Mouse (Mus musculus): ENCODE results near the gene Polr3gl. TPM values are rescaled to one million over a fixed set of nuclear protein-coding genes. Genes with fewer than 3 reads are reported as not detected.

Polr3gl gene
- polyA plus RNA-seq, 1 experiment from 2014 or later, result 32.1 TPM

- no peaks in the 10 kb centered on the region for H3K27me3 ChIP-seq (ENCODE audit: insufficient read depth, low read length)
- H3K4me1 ChIP-seq (ENCODE audit: insufficient read depth, low read length), result peaks cover 34% of the 10 kb centered on the region
- no peak overlapping the region for H3K9ac ChIP-seq (replicated peaks; ENCODE audit: low read length)
- peak overlapping the region; percentile 94 for H3K27ac ChIP-seq (ENCODE audit: low read length)
- H3K4me3 ChIP-seq (ENCODE audit: low read length), result no peak overlapping the region
- H3K36me3 ChIP-seq (ENCODE audit: insufficient read depth, low read length), result no peaks in the 10 kb centered on the region
- no peaks in the 10 kb centered on the region for H3K9me3 ChIP-seq (ENCODE audit: low read length)
- ATAC-seq (ENCODE audit: low FRiP score, low TSS enrichment), result no peak
- WGBS, result 84% methylated on average over 8 of the region's 8 CpGs
- no peak overlapping the region for H3K4me2 ChIP-seq (replicated peaks; ENCODE audit: low read depth, low read length)
Measured at GRCm38 (mm10) chr3:96575272-96575984, 18.6 kb downstream of the Polr3gl start.

- 62% methylated on average over 18 of the region's 19 CpGs for WGBS
- Histone ChIP-seq H3K27ac (ENCODE audit: low read length) (no peak overlapping the region), H3K36me3 (ENCODE audit: insufficient read depth, low read length) (no peaks in the 10 kb centered on the region), H3K27me3 (ENCODE audit: insufficient read depth, low read length) (no peaks in the 10 kb centered on the region), H3K4me3 (ENCODE audit: low read length) (no peak overlapping the region), H3K9ac (replicated peaks; ENCODE audit: low read length) (no peak overlapping the region), H3K4me1 (ENCODE audit: insufficient read depth, low read length) (peaks cover 27% of the 10 kb centered on the region), H3K9me3 (ENCODE audit: low read length) (no peaks in the 10 kb centered on the region), H3K4me2 (replicated peaks; ENCODE audit: low read depth, low read length) (no peak overlapping the region)
- no peak for ATAC-seq (ENCODE audit: low FRiP score, low TSS enrichment)
Measured at GRCm38 (mm10) chr3:96573611-96574511, 20.1 kb downstream of the Polr3gl start.

- Histone ChIP-seq H3K9ac (replicated peaks; ENCODE audit: low read length) (no peak overlapping the region), H3K4me1 (ENCODE audit: insufficient read depth, low read length) (peaks cover 18% of the 10 kb centered on the region), H3K36me3 (ENCODE audit: insufficient read depth, low read length) (no peaks in the 10 kb centered on the region), H3K9me3 (ENCODE audit: low read length) (no peaks in the 10 kb centered on the region), H3K27ac (ENCODE audit: low read length) (peak overlapping the region; percentile 53), H3K4me3 (ENCODE audit: low read length) (no peak overlapping the region), H3K4me2 (replicated peaks; ENCODE audit: low read depth, low read length) (no peak overlapping the region), H3K27me3 (ENCODE audit: insufficient read depth, low read length) (no peaks in the 10 kb centered on the region)
- ATAC-seq (ENCODE audit: low FRiP score, low TSS enrichment), result no peak
- WGBS, result 70% methylated on average over 16 of the region's 16 CpGs
Measured at GRCm38 (mm10) chr3:96571896-96572698, 21.9 kb downstream of the Polr3gl start.

GRCm38 (mm10) chr3:96571336-96571735 is 22.6 kb downstream of the Polr3gl start:
- Histone ChIP-seq H3K27me3 (ENCODE audit: insufficient read depth, low read length) (no peaks in the 10 kb centered on the region), H3K9me3 (ENCODE audit: low read length) (no peaks in the 10 kb centered on the region), H3K4me2 (replicated peaks; ENCODE audit: low read depth, low read length) (no peak overlapping the region), H3K9ac (replicated peaks; ENCODE audit: low read length) (no peak overlapping the region), H3K4me1 (ENCODE audit: insufficient read depth, low read length) (peaks cover 20% of the 10 kb centered on the region), H3K4me3 (ENCODE audit: low read length) (no peak overlapping the region), H3K27ac (ENCODE audit: low read length) (peak overlapping the region; percentile 53; the same call in 1 of the 2 replicates), H3K36me3 (ENCODE audit: insufficient read depth, low read length) (no peaks in the 10 kb centered on the region)
- WGBS, result 76% methylated on average over 2 of the region's 2 CpGs
- ATAC-seq (ENCODE audit: low FRiP score, low TSS enrichment), result no peak

- ATAC-seq (ENCODE audit: low FRiP score, low TSS enrichment), result no peak
- Histone ChIP-seq H3K9me3 (ENCODE audit: low read length) (no peaks in the 10 kb centered on the region), H3K36me3 (ENCODE audit: insufficient read depth, low read length) (no peaks in the 10 kb centered on the region), H3K27ac (ENCODE audit: low read length) (peak overlapping the region; percentile 63), H3K4me3 (ENCODE audit: low read length) (no peak overlapping the region), H3K4me1 (ENCODE audit: insufficient read depth, low read length) (peaks cover 14% of the 10 kb centered on the region), H3K9ac (replicated peaks; ENCODE audit: low read length) (no peak overlapping the region; the same call in 1 of the 2 replicates), H3K4me2 (replicated peaks; ENCODE audit: low read depth, low read length) (no peak overlapping the region), H3K27me3 (ENCODE audit: insufficient read depth, low read length) (no peaks in the 10 kb centered on the region)
- WGBS, result 64% methylated on average over 7 of the region's 7 CpGs
Measured at GRCm38 (mm10) chr3:96570643-96571042, 23.3 kb downstream of the Polr3gl start.

GRCm38 (mm10) chr3:96569966-96570605 is 23.9 kb downstream of the Polr3gl start:
- no peak for ATAC-seq (ENCODE audit: low FRiP score, low TSS enrichment)
- no peak overlapping the region for H3K4me2 ChIP-seq (replicated peaks; ENCODE audit: low read depth, low read length)
- WGBS, result 89% methylated on average over 11 of the region's 11 CpGs
- no peaks in the 10 kb centered on the region for H3K27me3 ChIP-seq (ENCODE audit: insufficient read depth, low read length)
- no peaks in the 10 kb centered on the region for H3K9me3 ChIP-seq (ENCODE audit: low read length)
- peak overlapping the region; percentile 63; the same call in 1 of the 2 replicates for H3K27ac ChIP-seq (ENCODE audit: low read length)
- no peak overlapping the region for H3K4me3 ChIP-seq (ENCODE audit: low read length)
- no peak overlapping the region for H3K9ac ChIP-seq (replicated peaks; ENCODE audit: low read length)
- H3K36me3 ChIP-seq (ENCODE audit: insufficient read depth, low read length), result no peaks in the 10 kb centered on the region
- H3K4me1 ChIP-seq (ENCODE audit: insufficient read depth, low read length), result peaks cover 11% of the 10 kb centered on the region

GRCm38 (mm10) chr3:96569506-96569905 is 24.5 kb downstream of the Polr3gl start:
- Histone ChIP-seq H3K9ac (replicated peaks; ENCODE audit: low read length) (no peak overlapping the region), H3K27me3 (ENCODE audit: insufficient read depth, low read length) (no peaks in the 10 kb centered on the region), H3K36me3 (ENCODE audit: insufficient read depth, low read length) (no peaks in the 10 kb centered on the region), H3K9me3 (ENCODE audit: low read length) (no peaks in the 10 kb centered on the region), H3K27ac (ENCODE audit: low read length) (no peak overlapping the region), H3K4me3 (ENCODE audit: low read length) (no peak overlapping the region), H3K4me2 (replicated peaks; ENCODE audit: low read depth, low read length) (no peak overlapping the region), H3K4me1 (ENCODE audit: insufficient read depth, low read length) (peaks cover 15% of the 10 kb centered on the region)
- no peak for ATAC-seq (ENCODE audit: low FRiP score, low TSS enrichment)
- 91% methylated on average over 13 of the region's 13 CpGs for WGBS

GRCm38 (mm10) chr3:96568605-96569004 is 25.4 kb downstream of the Polr3gl start:
- Histone ChIP-seq H3K9ac (replicated peaks; ENCODE audit: low read length) (no peak overlapping the region), H3K36me3 (ENCODE audit: insufficient read depth, low read length) (no peaks in the 10 kb centered on the region), H3K4me2 (replicated peaks; ENCODE audit: low read depth, low read length) (no peak overlapping the region), H3K27ac (ENCODE audit: low read length) (peak overlapping the region; percentile 15; the same call in 1 of the 2 replicates), H3K27me3 (ENCODE audit: insufficient read depth, low read length) (no peaks in the 10 kb centered on the region), H3K4me3 (ENCODE audit: low read length) (no peak overlapping the region), H3K4me1 (ENCODE audit: insufficient read depth, low read length) (peaks cover 22% of the 10 kb centered on the region), H3K9me3 (ENCODE audit: low read length) (no peaks in the 10 kb centered on the region)
- no peak for ATAC-seq (ENCODE audit: low FRiP score, low TSS enrichment)
- 71% methylated on average over 8 of the region's 8 CpGs for WGBS
